Mouse (Mus musculus): ENCODE measurements around the gene Ndrg3. TPM values are rescaled to one million over a fixed set of nuclear protein-coding genes. Genes with fewer than 3 reads are reported as not detected.
A peak's percentile ranks its signal among the peaks of the same experiment; 100 is the strongest.

Ndrg3 gene
- polyA plus RNA-seq, 1 experiment: 97.8 TPM

DNA sequence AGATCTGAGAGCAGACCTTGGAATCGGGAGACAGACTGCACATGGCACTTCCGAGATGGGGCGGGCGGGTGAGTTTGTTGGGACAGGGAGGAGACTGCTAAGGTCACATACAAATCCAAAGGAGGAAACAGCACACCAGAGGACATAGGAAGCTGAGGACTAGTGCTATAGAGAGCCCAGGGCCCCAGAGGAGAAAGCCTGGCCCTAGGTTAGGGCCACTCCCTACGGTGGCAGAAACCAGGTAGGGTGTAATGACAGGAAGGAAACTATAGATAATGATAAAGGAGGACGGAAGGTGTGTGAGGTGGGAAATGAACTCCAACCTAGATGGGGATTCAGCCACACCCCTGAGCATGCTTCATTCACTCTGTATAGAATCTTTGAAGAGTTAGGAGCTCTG lies 20.5 kb upstream of the Ndrg3 start:
- TF ChIP-seq POLR2A (IDR thresholded peaks at IDR 0.05; ENCODE audit: low read depth, low read length) (no peak), CTCF (conservative IDR thresholded peaks at IDR 0.05; ENCODE audit: insufficient read depth, insufficient read length, low read depth, low read length) (no peak)
- no peaks in the 10 kb centered on the region for H3K27me3 ChIP-seq (replicated peaks; ENCODE audit: control insufficient read depth, insufficient read depth, low read length)
- no peak overlapping the region for H3K4me3 ChIP-seq (ENCODE audit: insufficient read depth, low read depth, low read length)
- H3K27ac ChIP-seq (ENCODE audit: insufficient read depth, low read depth, low read length): no peak overlapping the region
- H3K36me3 ChIP-seq (ENCODE audit: control insufficient read depth, insufficient read depth, low read length): no peaks in the 10 kb centered on the region
- DNase-seq: no peak
- H3K4me1 ChIP-seq (ENCODE audit: control insufficient read depth, insufficient read depth, low read length): 0 out of 2 replicates have a peak, but pooled peaks cover 3% of the 10 kb centered on the region
- WGBS: 76% methylated on average over 6 of the region's 6 CpGs

DNA sequence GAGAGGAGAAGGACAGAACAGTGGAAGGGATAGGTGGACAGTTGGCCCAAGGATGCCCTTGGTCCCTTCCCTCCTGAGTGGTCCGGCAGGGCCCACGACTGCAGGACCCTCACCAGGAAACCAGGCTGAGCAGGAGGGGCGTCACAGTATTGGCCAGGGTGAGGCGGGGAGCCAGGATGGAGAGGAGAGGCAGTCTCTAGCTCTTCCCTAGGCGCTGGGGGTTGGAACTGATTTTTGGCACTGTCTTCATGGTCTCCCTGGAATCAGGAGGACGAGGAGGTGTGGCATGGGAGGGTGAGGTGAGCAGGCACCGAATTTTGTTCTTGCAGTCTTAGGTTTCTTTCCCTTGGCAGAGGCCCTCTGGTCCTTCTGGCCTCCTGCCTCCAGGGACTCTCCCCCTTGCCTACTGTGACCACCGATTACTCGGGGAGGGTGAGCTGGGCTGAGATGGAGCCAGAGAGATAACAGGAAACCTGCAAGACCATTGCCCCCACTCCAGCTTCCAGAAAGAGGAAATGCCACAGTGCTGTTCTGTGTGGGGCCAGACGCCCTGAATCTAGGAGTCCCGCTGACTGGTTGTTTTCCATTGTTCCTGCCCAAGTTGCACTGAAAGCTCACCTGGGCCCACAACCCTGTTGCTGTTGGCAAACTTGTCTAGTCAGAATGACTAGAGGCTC lies 18.9 kb upstream of the Ndrg3 start:
- peaks cover 6% of the 10 kb centered on the region; the same call in 1 of the 2 replicates for H3K4me1 ChIP-seq (ENCODE audit: control insufficient read depth, insufficient read depth, low read length)
- H3K27me3 ChIP-seq (replicated peaks; ENCODE audit: control insufficient read depth, insufficient read depth, low read length): no peaks in the 10 kb centered on the region
- H3K27ac ChIP-seq (ENCODE audit: insufficient read depth, low read depth, low read length): no peak overlapping the region
- TF ChIP-seq POLR2A (IDR thresholded peaks at IDR 0.05; ENCODE audit: low read depth, low read length) (no peak), CTCF (conservative IDR thresholded peaks at IDR 0.05; ENCODE audit: insufficient read depth, insufficient read length, low read depth, low read length) (no peak)
- no peaks in the 10 kb centered on the region for H3K36me3 ChIP-seq (ENCODE audit: control insufficient read depth, insufficient read depth, low read length)
- WGBS: 36% methylated on average over 11 of the region's 11 CpGs
- DNase-seq: no peak
- H3K4me3 ChIP-seq (ENCODE audit: insufficient read depth, low read depth, low read length): no peak overlapping the region

DNA sequence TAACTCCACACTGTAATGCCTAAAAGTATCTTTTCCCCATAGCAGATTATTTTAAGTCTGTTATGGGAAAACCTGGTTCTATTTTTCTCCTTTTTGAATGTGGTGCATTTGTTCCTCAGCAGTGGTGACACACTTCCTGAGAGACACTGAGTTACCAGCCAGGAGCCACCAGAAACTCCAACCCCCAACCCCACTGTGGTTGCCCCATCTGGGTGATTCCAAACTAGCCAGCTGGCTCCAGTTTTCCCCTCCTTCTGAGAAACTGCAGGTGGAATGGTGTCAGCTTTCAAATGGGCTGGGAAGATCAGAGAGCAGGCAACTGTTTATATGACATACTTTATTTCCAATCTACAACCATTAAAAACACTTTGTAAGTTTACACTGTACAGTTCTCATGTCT lies 18.3 kb upstream of the Ndrg3 start:
- peaks cover 6% of the 10 kb centered on the region; the same call in 1 of the 2 replicates for H3K4me1 ChIP-seq (ENCODE audit: control insufficient read depth, insufficient read depth, low read length)
- no peak overlapping the region for H3K27ac ChIP-seq (ENCODE audit: insufficient read depth, low read depth, low read length)
- no peak overlapping the region for H3K4me3 ChIP-seq (ENCODE audit: insufficient read depth, low read depth, low read length)
- no peaks in the 10 kb centered on the region for H3K27me3 ChIP-seq (replicated peaks; ENCODE audit: control insufficient read depth, insufficient read depth, low read length)
- no peaks in the 10 kb centered on the region for H3K36me3 ChIP-seq (ENCODE audit: control insufficient read depth, insufficient read depth, low read length)
- no peak for DNase-seq
- no peak for TF ChIP-seq CTCF (conservative IDR thresholded peaks at IDR 0.05; ENCODE audit: insufficient read depth, insufficient read length, low read depth, low read length)
- TF ChIP-seq POLR2A (IDR thresholded peaks at IDR 0.05; ENCODE audit: low read depth, low read length): no peak

DNA sequence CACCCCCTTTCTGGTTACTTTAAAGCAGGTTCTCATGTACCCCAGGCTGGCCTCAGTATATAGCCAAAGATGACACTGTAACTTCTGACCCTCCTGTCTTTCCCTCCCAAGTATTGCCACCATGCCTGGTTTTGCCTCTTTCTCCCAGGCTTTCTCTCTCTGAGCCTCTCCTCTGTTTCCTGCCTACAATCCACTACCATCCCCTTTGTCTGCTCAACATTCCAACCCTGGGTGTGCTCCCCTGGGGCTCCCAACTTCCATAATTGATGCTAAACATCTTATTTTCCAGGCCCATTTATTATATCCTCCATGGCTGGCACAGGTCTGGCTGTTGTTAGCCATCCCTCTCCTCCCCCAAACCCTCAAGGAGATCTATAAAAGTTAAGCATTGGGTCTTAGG lies 16.7 kb upstream of the Ndrg3 start:
- Histone ChIP-seq H3K27me3 (replicated peaks; ENCODE audit: control insufficient read depth, insufficient read depth, low read length) (no peaks in the 10 kb centered on the region), H3K27ac (ENCODE audit: insufficient read depth, low read depth, low read length) (no peak overlapping the region), H3K4me3 (ENCODE audit: insufficient read depth, low read depth, low read length) (no peak overlapping the region), H3K36me3 (ENCODE audit: control insufficient read depth, insufficient read depth, low read length) (no peaks in the 10 kb centered on the region), H3K4me1 (ENCODE audit: control insufficient read depth, insufficient read depth, low read length) (peaks cover 6% of the 10 kb centered on the region; the same call in 1 of the 2 replicates)
- no peak for DNase-seq
- TF ChIP-seq CTCF (conservative IDR thresholded peaks at IDR 0.05; ENCODE audit: insufficient read depth, insufficient read length, low read depth, low read length): no peak
- TF ChIP-seq POLR2A (IDR thresholded peaks at IDR 0.05; ENCODE audit: low read depth, low read length): no peak

DNA sequence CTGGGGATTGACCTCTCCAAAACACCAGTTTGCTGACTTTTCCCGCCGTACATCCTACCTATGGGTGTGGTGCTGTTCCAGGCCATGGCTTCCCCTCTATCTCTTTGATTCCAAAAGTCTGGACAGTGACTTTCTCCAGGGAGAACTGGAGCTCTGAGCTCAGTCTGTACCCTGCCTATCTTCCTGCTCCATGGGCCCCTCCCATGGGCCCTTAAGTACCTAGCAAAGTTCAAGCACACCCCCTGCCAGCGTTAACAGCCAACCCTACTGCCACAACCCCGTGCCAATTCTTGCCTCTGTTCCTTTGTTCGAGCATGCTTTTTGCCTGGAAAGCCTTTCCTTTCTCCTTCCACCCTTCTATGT lies 15.4 kb upstream of the Ndrg3 start:
- peak overlapping the region; percentile 66 for H3K4me3 ChIP-seq (ENCODE audit: insufficient read depth, low read depth, low read length)
- DNase-seq: no peak
- H3K36me3 ChIP-seq (ENCODE audit: control insufficient read depth, insufficient read depth, low read length): no peaks in the 10 kb centered on the region
- no peaks in the 10 kb centered on the region for H3K27me3 ChIP-seq (replicated peaks; ENCODE audit: control insufficient read depth, insufficient read depth, low read length)
- TF ChIP-seq POLR2A (IDR thresholded peaks at IDR 0.05; ENCODE audit: low read depth, low read length) (no peak), CTCF (conservative IDR thresholded peaks at IDR 0.05; ENCODE audit: insufficient read depth, insufficient read length, low read depth, low read length) (no peak)
- peaks cover 6% of the 10 kb centered on the region; the same call in 1 of the 2 replicates for H3K4me1 ChIP-seq (ENCODE audit: control insufficient read depth, insufficient read depth, low read length)
- 21% methylated on average over 5 of the region's 5 CpGs for WGBS
- H3K27ac ChIP-seq (ENCODE audit: insufficient read depth, low read depth, low read length): no peak overlapping the region

DNA sequence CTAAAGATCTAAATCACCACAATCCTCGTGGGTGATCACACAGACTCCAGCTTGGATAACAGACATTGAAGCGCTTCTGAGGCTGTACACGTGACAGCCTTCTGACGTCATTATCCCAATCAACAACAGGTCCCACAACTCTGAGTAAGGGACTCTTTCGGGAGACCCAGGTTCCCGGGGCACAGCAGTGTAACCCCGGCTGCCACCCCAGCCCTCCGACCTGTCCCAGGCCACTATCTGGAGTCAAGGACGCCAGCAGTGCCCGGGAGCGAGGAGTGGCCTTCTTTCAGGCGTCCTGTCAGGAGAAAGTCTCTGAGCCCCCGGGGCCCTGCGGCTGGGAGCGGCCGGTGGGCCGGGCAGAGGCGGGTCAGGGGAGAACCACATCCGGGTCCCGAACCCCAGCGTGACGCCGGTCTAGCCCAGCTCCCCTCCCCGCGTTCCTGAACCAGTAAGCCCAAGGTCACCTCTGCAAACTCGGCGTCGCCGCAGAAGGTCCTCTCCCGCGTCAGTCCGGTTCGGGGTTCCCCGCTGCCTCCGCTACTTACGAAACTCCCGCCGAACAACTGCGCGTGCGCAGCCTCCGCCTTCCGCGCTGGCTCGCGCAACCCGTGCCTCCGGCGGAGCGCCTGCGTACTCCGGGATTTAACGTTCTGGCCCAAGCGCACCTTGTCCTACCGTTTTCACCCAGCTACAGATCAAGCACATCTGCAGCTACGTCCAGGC lies 14.8 kb upstream of the Ndrg3 start, which contains the start of gene Dsn1:
Gene Dsn1, minus strand, starts transcription at position 644 of the 723 bp plus-strand sequence.
- Histone ChIP-seq H3K4me1 (ENCODE audit: control insufficient read depth, insufficient read depth, low read length) (peaks cover 6% of the 10 kb centered on the region; the same call in 1 of the 2 replicates), H3K36me3 (ENCODE audit: control insufficient read depth, insufficient read depth, low read length) (no peaks in the 10 kb centered on the region), H3K27ac (ENCODE audit: insufficient read depth, low read depth, low read length) (no peak within 1 kb of the TSS), H3K27me3 (replicated peaks; ENCODE audit: control insufficient read depth, insufficient read depth, low read length) (no peaks in the 10 kb centered on the region), H3K4me3 (ENCODE audit: insufficient read depth, low read depth, low read length) (peak within 1 kb of the TSS; percentile 66)
- TF ChIP-seq POLR2A (IDR thresholded peaks at IDR 0.05; ENCODE audit: low read depth, low read length) (peak; percentile 51), CTCF (conservative IDR thresholded peaks at IDR 0.05; ENCODE audit: insufficient read depth, insufficient read length, low read depth, low read length) (no peak)
- WGBS: under 1% methylated on average over 56 of the region's 56 CpGs
- peak; percentile 90 for DNase-seq

DNA sequence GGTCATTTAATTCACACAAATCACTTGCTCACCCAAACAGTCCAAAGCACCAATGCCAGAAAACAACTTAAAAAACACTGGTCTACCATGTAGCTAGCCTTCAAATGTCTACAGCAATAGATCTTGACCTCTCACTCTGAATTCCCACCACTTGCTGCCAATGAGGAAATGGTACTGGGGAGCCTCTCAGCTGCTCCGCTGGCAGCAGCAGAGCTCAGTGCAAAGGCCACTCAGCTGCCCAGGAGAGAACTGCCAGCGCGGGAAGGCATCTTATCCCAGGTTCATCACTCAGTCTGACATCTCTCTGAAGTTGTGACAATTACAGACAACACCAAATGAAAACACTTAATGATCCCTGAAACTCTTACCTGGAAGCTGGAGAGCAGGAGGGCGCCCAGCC lies 10.5 kb upstream of the Ndrg3 start:
- Histone ChIP-seq H3K4me3 (ENCODE audit: insufficient read depth, low read depth, low read length) (no peak overlapping the region), H3K27me3 (replicated peaks; ENCODE audit: control insufficient read depth, insufficient read depth, low read length) (no peaks in the 10 kb centered on the region), H3K27ac (ENCODE audit: insufficient read depth, low read depth, low read length) (no peak overlapping the region), H3K4me1 (ENCODE audit: control insufficient read depth, insufficient read depth, low read length) (peaks cover 4% of the 10 kb centered on the region; the same call in 1 of the 2 replicates), H3K36me3 (ENCODE audit: control insufficient read depth, insufficient read depth, low read length) (no peaks in the 10 kb centered on the region)
- TF ChIP-seq CTCF (conservative IDR thresholded peaks at IDR 0.05; ENCODE audit: insufficient read depth, insufficient read length, low read depth, low read length): no peak
- no peak for TF ChIP-seq POLR2A (IDR thresholded peaks at IDR 0.05; ENCODE audit: low read depth, low read length)
- WGBS: 64% methylated on average over 4 of the region's 4 CpGs
- peak; percentile 42 for DNase-seq

All from kidney, adult 2 months (tissue).